Mouse (Mus musculus): Measurements from ENCODE around the gene Nf1. TPM values are rescaled to one million over a fixed set of nuclear protein-coding genes. Genes with fewer than 3 reads are reported as not detected.
"Not testable (repeated sequence)": the region's sequence is repeated elsewhere in the genome, so short reads cannot be mapped to it uniquely, and the experiment has no call there.

The Nf1 gene
- polyA plus RNA-seq, 1 experiment from 2014 or later = 12.7 TPM

DNA sequence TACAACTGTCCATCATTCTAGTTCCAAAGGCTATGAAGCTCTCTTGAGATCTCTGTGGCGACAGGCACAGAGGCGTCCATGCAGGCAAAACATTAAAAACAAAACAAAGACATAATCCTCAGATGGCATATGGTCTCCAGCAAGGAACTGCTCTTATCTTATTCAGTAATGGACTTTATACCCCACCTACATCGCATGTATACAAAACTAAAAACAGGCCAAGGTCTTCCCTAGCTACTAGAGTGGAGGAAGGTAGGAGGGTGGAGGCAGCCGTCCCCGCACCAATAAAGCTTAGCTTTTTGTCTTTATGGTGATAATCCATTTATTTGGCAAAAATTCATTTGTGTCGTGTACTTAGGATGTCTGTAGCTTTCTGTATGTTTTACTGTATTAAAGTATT, 36.4 kb upstream of the Nf1 start:
- 90% methylated on average over 6 of the region's 6 CpGs for WGBS

DNA sequence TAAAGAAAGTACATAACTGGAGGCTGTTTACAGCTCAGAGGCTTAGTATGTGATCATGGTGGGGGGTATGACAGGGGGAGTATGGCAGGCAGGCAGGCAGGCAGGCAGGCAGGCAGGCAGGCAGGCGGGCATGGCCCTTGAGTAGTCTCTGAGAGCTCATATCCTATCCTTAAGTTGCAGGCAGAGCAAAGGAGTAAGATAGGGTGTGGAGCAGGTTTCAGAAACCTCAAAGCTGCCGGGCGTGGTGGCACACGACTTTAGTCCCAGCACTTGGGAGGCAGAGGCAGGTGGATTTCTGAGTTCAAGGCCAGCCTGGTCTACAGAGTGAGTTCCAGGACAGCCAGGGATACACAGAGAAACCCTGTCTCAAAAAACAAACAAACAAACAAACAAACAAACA, 35.2 kb upstream of the Nf1 start:
- H3K9ac ChIP-seq; H3K4me2 ChIP-seq (replicated peaks); ATAC-seq (ENCODE audit: low FRiP score); H3K9me3 ChIP-seq (ENCODE audit: control insufficient read depth, low read length); DNase-seq (ENCODE audit: low spot score); H3K4me3 ChIP-seq (replicated peaks; ENCODE audit: low read length); H3K27me3 ChIP-seq (ENCODE audit: control insufficient read depth, insufficient read depth, low read length); H3K36me3 ChIP-seq (replicated peaks; ENCODE audit: control insufficient read depth, insufficient read depth); H3K27ac ChIP-seq: not testable (repeated sequence)
- H3K4me1 ChIP-seq (replicated peaks; ENCODE audit: control insufficient read depth, insufficient read depth, low read length) = peaks cover 14% of the 10 kb centered on the region
- WGBS = 83% methylated on average over 4 of the region's 4 CpGs

More for the DNA sequence above, 36.4 kb upstream of the Nf1 start:
- DNase-seq (ENCODE audit: low spot score) (no peak), ATAC-seq (ENCODE audit: low FRiP score) (no peak)
- H3K36me3 ChIP-seq (replicated peaks; ENCODE audit: control insufficient read depth, insufficient read depth) = no peaks in the 10 kb centered on the region
- peaks cover 14% of the 10 kb centered on the region for H3K4me1 ChIP-seq (replicated peaks; ENCODE audit: control insufficient read depth, insufficient read depth, low read length)
- H3K4me3 ChIP-seq (replicated peaks; ENCODE audit: low read length) = no peak overlapping the region
- no peak overlapping the region for H3K27ac ChIP-seq
- no peaks in the 10 kb centered on the region for H3K27me3 ChIP-seq (ENCODE audit: control insufficient read depth, insufficient read depth, low read length)
- no peak overlapping the region for H3K9ac ChIP-seq
- H3K4me2 ChIP-seq (replicated peaks) = no peak overlapping the region
- H3K9me3 ChIP-seq (ENCODE audit: control insufficient read depth, low read length) = no peaks in the 10 kb centered on the region

DNA sequence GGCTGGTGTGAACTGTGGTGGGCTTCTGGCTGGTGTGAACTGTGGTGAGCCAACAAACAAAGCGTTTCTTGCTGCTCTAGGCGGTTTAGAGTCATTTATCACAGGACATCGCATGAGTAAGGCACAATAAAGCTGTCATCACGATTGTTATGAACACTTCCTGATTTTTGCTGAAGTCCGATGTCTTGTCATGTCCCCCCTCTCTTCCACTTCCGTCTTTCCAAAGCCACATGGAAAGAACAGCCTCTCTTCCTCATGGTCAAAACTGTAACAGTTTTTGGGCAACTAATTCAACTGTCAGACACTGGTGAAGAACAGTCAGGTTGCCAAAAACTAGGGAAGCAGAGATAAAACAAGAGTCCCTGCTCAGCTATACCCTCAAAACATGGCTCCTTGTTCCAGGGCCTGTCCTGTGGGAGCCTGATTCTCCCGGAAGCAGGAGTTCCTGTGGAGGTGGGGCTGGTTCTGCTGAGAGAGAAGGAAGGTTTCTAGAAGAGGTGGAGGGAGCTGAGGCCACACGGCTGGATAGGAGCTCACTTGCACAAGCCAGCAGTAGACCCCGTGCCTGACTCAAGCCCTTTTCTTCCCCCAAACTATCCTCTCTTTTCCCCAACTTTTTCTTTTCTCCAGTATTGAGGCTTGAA, 33.7 kb upstream of the Nf1 start:
- peaks cover 14% of the 10 kb centered on the region for H3K4me1 ChIP-seq (replicated peaks; ENCODE audit: control insufficient read depth, insufficient read depth, low read length)
- H3K4me3 ChIP-seq (replicated peaks; ENCODE audit: low read length) = no peak overlapping the region
- DNase-seq (ENCODE audit: low spot score) = no peak
- no peak overlapping the region for H3K4me2 ChIP-seq (replicated peaks)
- 80% methylated on average over 9 of the region's 9 CpGs for WGBS
- H3K36me3 ChIP-seq (replicated peaks; ENCODE audit: control insufficient read depth, insufficient read depth) = no peaks in the 10 kb centered on the region
- H3K9me3 ChIP-seq (ENCODE audit: control insufficient read depth, low read length) = no peaks in the 10 kb centered on the region
- no peak for ATAC-seq (ENCODE audit: low FRiP score)
- H3K27ac ChIP-seq = 0 out of 2 replicates have a peak overlapping the region, but pooled peaks have one; percentile 26
- H3K9ac ChIP-seq = no peak overlapping the region
- no peaks in the 10 kb centered on the region for H3K27me3 ChIP-seq (ENCODE audit: control insufficient read depth, insufficient read depth, low read length)

DNA sequence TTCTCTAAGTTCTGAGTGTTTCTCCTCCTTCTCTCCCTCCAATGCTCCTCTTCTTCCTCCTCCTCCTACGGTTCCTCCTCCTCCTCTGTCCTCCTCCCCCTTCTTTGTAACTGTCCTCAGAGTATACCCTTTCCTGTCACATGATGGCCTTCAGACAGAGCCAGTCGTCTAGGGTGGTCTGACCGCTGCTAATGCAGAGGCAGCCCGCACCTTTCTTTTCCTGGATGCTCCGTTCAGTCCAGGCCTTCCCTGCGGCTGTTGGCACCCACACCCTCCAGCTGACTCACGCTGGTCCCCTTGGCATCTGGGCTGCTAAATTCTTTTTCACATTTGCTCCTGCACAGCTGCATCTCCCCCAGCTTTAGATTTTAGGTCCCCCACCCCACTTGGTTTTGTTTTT, 33.0 kb upstream of the Nf1 start:
- H3K27ac ChIP-seq = peak overlapping the region; percentile 64
- no peaks in the 10 kb centered on the region for H3K27me3 ChIP-seq (ENCODE audit: control insufficient read depth, insufficient read depth, low read length)
- WGBS = 23% methylated on average over 7 of the region's 7 CpGs
- no peak for DNase-seq (ENCODE audit: low spot score)
- no peak overlapping the region for H3K4me2 ChIP-seq (replicated peaks)
- 0 out of 2 replicates have a peak overlapping the region, but pooled peaks have one; percentile 8 for H3K9ac ChIP-seq
- no peaks in the 10 kb centered on the region for H3K36me3 ChIP-seq (replicated peaks; ENCODE audit: control insufficient read depth, insufficient read depth)
- no peaks in the 10 kb centered on the region for H3K9me3 ChIP-seq (ENCODE audit: control insufficient read depth, low read length)
- no peak for ATAC-seq (ENCODE audit: low FRiP score)
- H3K4me3 ChIP-seq (replicated peaks; ENCODE audit: low read length) = no peak overlapping the region
- H3K4me1 ChIP-seq (replicated peaks; ENCODE audit: control insufficient read depth, insufficient read depth, low read length) = peaks cover 14% of the 10 kb centered on the region

DNA sequence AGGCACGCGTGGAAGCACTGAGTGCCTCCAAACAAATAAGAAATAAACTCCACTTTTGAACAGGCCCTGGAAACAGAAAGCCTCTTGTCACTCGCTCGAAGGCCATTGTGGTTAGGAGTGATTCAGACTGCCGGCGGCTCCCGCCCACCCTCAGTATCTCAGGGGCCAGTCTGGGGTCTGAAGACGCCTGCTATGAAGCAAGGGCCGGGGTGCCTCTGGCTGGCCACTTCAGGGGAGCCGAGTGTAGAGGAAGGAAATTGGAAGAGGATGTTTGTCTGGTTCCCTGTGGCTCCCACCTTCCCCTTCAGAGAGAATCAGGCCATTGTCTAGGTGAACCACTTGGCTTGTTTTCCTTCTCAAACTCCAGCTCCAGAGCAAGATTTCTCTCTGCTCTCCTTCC, 32.5 kb upstream of the Nf1 start:
- Histone ChIP-seq H3K9me3 (ENCODE audit: control insufficient read depth, low read length) (no peaks in the 10 kb centered on the region), H3K4me2 (replicated peaks) (peak overlapping the region; percentile 12; the same call in 1 of the 2 replicates), H3K36me3 (replicated peaks; ENCODE audit: control insufficient read depth, insufficient read depth) (no peaks in the 10 kb centered on the region), H3K9ac (0 out of 2 replicates have a peak overlapping the region, but pooled peaks have one; percentile 8), H3K4me1 (replicated peaks; ENCODE audit: control insufficient read depth, insufficient read depth, low read length) (peaks cover 14% of the 10 kb centered on the region), H3K4me3 (replicated peaks; ENCODE audit: low read length) (no peak overlapping the region), H3K27ac (peak overlapping the region; percentile 64), H3K27me3 (ENCODE audit: control insufficient read depth, insufficient read depth, low read length) (no peaks in the 10 kb centered on the region)
- ATAC-seq (ENCODE audit: low FRiP score) (no peak), DNase-seq (ENCODE audit: low spot score) (no peak)
- 10% methylated on average over 10 of the region's 10 CpGs for WGBS

DNA sequence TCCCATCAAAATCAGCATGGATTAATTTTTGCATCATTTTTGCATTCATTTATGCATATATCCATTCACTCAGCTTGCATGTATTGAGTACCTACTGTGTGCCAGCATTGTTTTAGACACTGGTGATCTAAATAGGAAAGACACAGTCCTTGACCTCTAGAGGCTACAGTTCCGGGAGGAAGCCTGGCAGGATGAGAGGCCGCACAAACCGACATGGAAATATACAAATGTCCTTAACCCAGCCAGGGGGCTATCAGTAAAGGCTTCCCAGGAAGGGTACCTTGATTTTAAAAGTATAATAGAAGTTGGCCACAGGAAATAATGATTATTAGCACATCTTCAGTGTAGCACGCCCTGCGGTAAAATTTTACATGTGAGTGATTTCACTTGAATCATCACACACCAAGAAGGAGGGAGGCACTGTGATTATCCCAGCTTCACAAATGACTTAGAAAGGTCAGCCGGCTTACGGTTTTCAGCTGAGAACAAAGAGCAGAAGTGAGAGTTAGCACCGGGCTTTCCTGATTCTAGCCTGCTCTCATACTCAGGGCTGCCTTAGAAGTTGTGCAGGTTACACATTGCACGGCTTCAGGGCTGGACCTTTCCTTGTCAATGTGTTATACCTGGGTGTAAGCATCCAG, 31.8 kb upstream of the Nf1 start:
- Histone ChIP-seq H3K9ac (no peak overlapping the region), H3K4me1 (replicated peaks; ENCODE audit: control insufficient read depth, insufficient read depth, low read length) (peaks cover 14% of the 10 kb centered on the region), H3K4me3 (replicated peaks; ENCODE audit: low read length) (no peak overlapping the region), H3K4me2 (replicated peaks) (0 out of 2 replicates have a peak overlapping the region, but pooled peaks have one; percentile 12), H3K27ac (peak overlapping the region; percentile 64), H3K27me3 (ENCODE audit: control insufficient read depth, insufficient read depth, low read length) (no peaks in the 10 kb centered on the region), H3K9me3 (ENCODE audit: control insufficient read depth, low read length) (no peaks in the 10 kb centered on the region), H3K36me3 (replicated peaks; ENCODE audit: control insufficient read depth, insufficient read depth) (no peaks in the 10 kb centered on the region)
- 32% methylated on average over 9 of the region's 9 CpGs for WGBS
- no peak for DNase-seq (ENCODE audit: low spot score)
- no peak for ATAC-seq (ENCODE audit: low FRiP score)

DNA sequence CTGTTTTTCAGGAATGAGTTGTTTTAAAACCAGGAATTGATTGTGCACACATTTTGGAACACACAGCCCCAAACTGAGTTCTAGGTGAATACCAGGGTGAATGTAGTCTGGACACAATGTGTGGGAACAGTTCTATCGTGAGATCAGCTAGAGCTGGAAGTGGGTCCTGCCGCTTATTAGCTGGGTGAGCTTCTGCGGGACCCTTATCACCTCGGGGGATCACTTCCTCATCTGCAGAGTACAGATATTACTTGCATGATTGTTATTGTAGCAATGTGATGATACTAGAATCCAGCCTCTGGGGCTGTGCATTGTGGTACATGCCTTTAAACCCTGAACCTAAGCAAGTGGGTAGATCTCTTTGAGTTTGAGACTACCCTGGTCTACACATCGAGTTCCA, 29.0 kb upstream of the Nf1 start:
- WGBS = 91% methylated on average over 5 of the region's 5 CpGs
- Histone ChIP-seq H3K4me1 (replicated peaks; ENCODE audit: control insufficient read depth, insufficient read depth, low read length) (peaks cover 14% of the 10 kb centered on the region), H3K9me3 (ENCODE audit: control insufficient read depth, low read length) (no peaks in the 10 kb centered on the region), H3K4me2 (replicated peaks) (no peak overlapping the region), H3K27ac (no peak overlapping the region), H3K9ac (no peak overlapping the region), H3K27me3 (ENCODE audit: control insufficient read depth, insufficient read depth, low read length) (no peaks in the 10 kb centered on the region), H3K36me3 (replicated peaks; ENCODE audit: control insufficient read depth, insufficient read depth) (no peaks in the 10 kb centered on the region), H3K4me3 (replicated peaks; ENCODE audit: low read length) (no peak overlapping the region)
- ATAC-seq (ENCODE audit: low FRiP score) (no peak), DNase-seq (ENCODE audit: low spot score) (no peak)

DNA sequence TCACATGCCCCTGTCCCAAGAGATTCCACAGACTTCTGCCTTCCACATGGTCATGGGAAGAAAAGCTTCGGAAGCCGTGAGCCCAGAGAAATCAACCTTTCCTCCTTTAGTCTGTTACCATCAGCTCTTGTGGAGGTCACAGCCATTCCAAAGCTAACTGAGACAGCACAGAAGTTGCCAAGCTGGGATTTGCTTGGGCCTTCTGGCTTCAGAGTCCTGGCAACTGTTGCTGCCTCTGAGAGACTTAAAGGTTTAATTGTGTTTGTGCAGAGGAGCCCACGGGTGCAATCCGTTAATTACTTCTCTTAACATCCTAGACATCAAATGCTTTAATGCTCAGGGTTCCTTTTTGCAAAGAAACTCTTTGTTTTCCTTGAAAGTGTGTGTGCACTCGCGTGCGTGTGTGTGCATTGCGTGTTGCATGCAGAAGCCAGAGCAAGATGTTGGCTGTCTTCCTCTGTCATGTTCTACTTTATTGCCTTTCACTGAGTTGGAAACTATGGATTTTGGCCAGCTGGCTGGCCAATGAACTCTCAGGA, 22.6 kb upstream of the Nf1 start:
- DNase-seq (ENCODE audit: low spot score) = no peak
- no peak for ATAC-seq (ENCODE audit: low FRiP score)

DNA sequence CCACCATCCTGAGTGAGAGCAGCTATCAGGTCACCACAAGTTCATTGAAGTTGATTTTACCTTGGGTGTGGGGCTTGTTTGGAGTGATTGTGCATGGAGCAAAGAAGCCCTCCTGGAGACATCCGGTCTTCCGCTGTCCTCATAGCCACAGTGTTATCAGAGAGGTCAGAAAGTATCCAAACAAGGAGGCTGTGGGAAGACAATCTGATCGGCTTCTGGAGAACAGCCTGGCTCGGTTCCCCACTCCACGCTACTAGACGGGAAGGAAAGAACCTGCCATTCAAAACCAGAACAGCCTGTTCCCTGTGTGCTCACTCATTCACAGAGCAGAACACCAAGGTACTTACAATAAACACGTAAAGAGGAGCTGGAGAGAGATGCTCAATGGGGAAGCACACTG, 19.7 kb upstream of the Nf1 start:
- Histone ChIP-seq H3K27ac (no peak overlapping the region), H3K4me2 (replicated peaks) (no peak overlapping the region), H3K4me1 (replicated peaks; ENCODE audit: control insufficient read depth, insufficient read depth, low read length) (no peaks in the 10 kb centered on the region), H3K9ac (no peak overlapping the region), H3K4me3 (replicated peaks; ENCODE audit: low read length) (no peak overlapping the region), H3K9me3 (ENCODE audit: control insufficient read depth, low read length) (no peaks in the 10 kb centered on the region), H3K36me3 (replicated peaks; ENCODE audit: control insufficient read depth, insufficient read depth) (no peaks in the 10 kb centered on the region), H3K27me3 (ENCODE audit: control insufficient read depth, insufficient read depth, low read length) (no peaks in the 10 kb centered on the region)
- DNase-seq (ENCODE audit: low spot score) = no peak
- whole genome bisulfite sequencing = 81% methylated on average over 7 of the region's 7 CpGs
- ATAC-seq (ENCODE audit: low FRiP score) = no peak

More for the DNA sequence above, 22.6 kb upstream of the Nf1 start:
- Histone ChIP-seq H3K4me3 (replicated peaks; ENCODE audit: low read length) (no peak overlapping the region), H3K4me2 (replicated peaks) (no peak overlapping the region), H3K9ac (no peak overlapping the region), H3K27ac (no peak overlapping the region), H3K4me1 (replicated peaks; ENCODE audit: control insufficient read depth, insufficient read depth, low read length) (no peaks in the 10 kb centered on the region), H3K36me3 (replicated peaks; ENCODE audit: control insufficient read depth, insufficient read depth) (no peaks in the 10 kb centered on the region), H3K27me3 (ENCODE audit: control insufficient read depth, insufficient read depth, low read length) (no peaks in the 10 kb centered on the region), H3K9me3 (ENCODE audit: control insufficient read depth, low read length) (no peaks in the 10 kb centered on the region)
- 77% methylated on average over 8 of the region's 8 CpGs for WGBS

All from hindbrain, embryonic 14.5 days (tissue).